Mouse (Mus musculus): ENCODE measurements around the gene Pcyt2.

- TF ChIP-seq CTCF (IDR thresholded peaks at IDR 0.05; ENCODE audit: low read depth, low read length): no peak
- TF ChIP-seq GATA1 (IDR thresholded peaks at IDR 0.05; ENCODE audit: borderline replicate concordance, low read length): no peak
- no peak for TF ChIP-seq TAL1 (conservative IDR thresholded peaks at IDR 0.05; ENCODE audit: low read depth, low read length)
- no peak for TF ChIP-seq POLR2AphosphoS5 (IDR thresholded peaks at IDR 0.05; ENCODE audit: insufficient replicate concordance, low read depth, low read length)
Measured at GRCm38 (mm10) chr11:120620195-120620594, 2.5 kb upstream of the Pcyt2 start.
